Mouse (Mus musculus) intestine, embryonic 15.5 days (tissue): ENCODE measurements at regions not wholly inside any gene's neighbourhood (a gene's known extent, or its start where the extent isn't known, plus 50 kb on each side); places are given as distances from the start of the nearest gene placed in this dataset.

Experiments used
- ATAC-seq: fragments of 200-750 bp; cut with Nextera tagmentation; 2 replicates; pipeline ENCODE4 v1.8.0; 2017; ENCODE audit warnings: moderate TSS enrichment, moderate library complexity
- H3K27ac ChIP-seq: fragments of 300-500 bp; sonication (generic); 2 replicates; pipeline ENCODE4 v1.5.1; 2015; ENCODE audit warnings: mild to moderate bottlenecking, inconsistent platforms
- H3K27me3 ChIP-seq: fragments of 300-500 bp; sonication (generic); replicated peaks from 2 replicates; pipeline ENCODE4 v1.6.1; 2015; ENCODE audit warnings: inconsistent platforms
- H3K36me3 ChIP-seq: fragments of 300-500 bp; sonication (generic); 2 replicates; pipeline ENCODE4 v1.6.1; 2015; ENCODE audit warnings: inconsistent platforms
- H3K4me1 ChIP-seq: fragments of 300-500 bp; sonication (generic); replicated peaks from 2 replicates; pipeline ENCODE4 v1.6.1; 2015; ENCODE audit warnings: inconsistent platforms
- H3K4me2 ChIP-seq: fragments of 300-500 bp; sonication (generic); replicated peaks from 2 replicates; pipeline ENCODE4 v1.6.1; 2015; ENCODE audit warnings: mild to moderate bottlenecking, inconsistent platforms
- H3K4me3 ChIP-seq: fragments of 300-500 bp; sonication (generic); replicated peaks from 2 replicates; pipeline ENCODE4 v1.5.1; 2015; ENCODE audit warnings: inconsistent platforms
- H3K9ac ChIP-seq: fragments of 300-500 bp; sonication (generic); 2 replicates; pipeline ENCODE4 v1.6.1; 2015; ENCODE audit warnings: inconsistent platforms
- H3K9me3 ChIP-seq: fragments of 300-500 bp; sonication (generic); 2 replicates; pipeline ENCODE4 v1.6.1; 2016; ENCODE audit warnings: inconsistent platforms
- WGBS: fragments of 180-500 bp; shearing (Covaris S2); methylation state at CpG from one replicate; pipeline ENCODE4 v1.1.7; 2015; 5-methylcytosine and 5-hydroxymethylcytosine counted together

GRCm38 (mm10) chr4:82056671-82057070 is 614.1 kb upstream of the Mpdz start:
- H3K4me2 ChIP-seq: no peak overlapping the region
- no peak for ATAC-seq
- H3K4me1 ChIP-seq: no peaks in the 10 kb centered on the region
- no peaks in the 10 kb centered on the region for H3K36me3 ChIP-seq
- H3K27ac ChIP-seq: no peak overlapping the region
- H3K9ac ChIP-seq: no peak overlapping the region
- H3K9me3 ChIP-seq: no peaks in the 10 kb centered on the region
- WGBS: 100% methylated on average over 1 of the region's 1 CpGs
- no peaks in the 10 kb centered on the region for H3K27me3 ChIP-seq
- H3K4me3 ChIP-seq: no peak overlapping the region

GRCm38 (mm10) chr4:82048171-82048570 is 605.6 kb upstream of the Mpdz start:
- WGBS: 92% methylated on average over 2 of the region's 2 CpGs

GRCm38 (mm10) chr4:82037473-82037872 is 594.9 kb upstream of the Mpdz start:
- WGBS: 81% methylated on average over 1 of the region's 1 CpGs
- H3K4me3 ChIP-seq: no peak overlapping the region
- H3K4me1 ChIP-seq: no peaks in the 10 kb centered on the region
- H3K9me3 ChIP-seq: no peaks in the 10 kb centered on the region
- H3K36me3 ChIP-seq: no peaks in the 10 kb centered on the region
- no peak overlapping the region for H3K9ac ChIP-seq
- ATAC-seq: no peak
- no peak overlapping the region for H3K27ac ChIP-seq
- no peak overlapping the region for H3K4me2 ChIP-seq
- H3K27me3 ChIP-seq: no peaks in the 10 kb centered on the region

More at GRCm38 (mm10) chr4:82048171-82048570, 605.6 kb upstream of the Mpdz start:
- Histone ChIP-seq H3K4me1 (no peaks in the 10 kb centered on the region), H3K4me3 (no peak overlapping the region), H3K4me2 (no peak overlapping the region), H3K27me3 (no peaks in the 10 kb centered on the region), H3K36me3 (no peaks in the 10 kb centered on the region), H3K9me3 (no peaks in the 10 kb centered on the region), H3K27ac (no peak overlapping the region), H3K9ac (no peak overlapping the region)
- ATAC-seq: no peak

DNA sequence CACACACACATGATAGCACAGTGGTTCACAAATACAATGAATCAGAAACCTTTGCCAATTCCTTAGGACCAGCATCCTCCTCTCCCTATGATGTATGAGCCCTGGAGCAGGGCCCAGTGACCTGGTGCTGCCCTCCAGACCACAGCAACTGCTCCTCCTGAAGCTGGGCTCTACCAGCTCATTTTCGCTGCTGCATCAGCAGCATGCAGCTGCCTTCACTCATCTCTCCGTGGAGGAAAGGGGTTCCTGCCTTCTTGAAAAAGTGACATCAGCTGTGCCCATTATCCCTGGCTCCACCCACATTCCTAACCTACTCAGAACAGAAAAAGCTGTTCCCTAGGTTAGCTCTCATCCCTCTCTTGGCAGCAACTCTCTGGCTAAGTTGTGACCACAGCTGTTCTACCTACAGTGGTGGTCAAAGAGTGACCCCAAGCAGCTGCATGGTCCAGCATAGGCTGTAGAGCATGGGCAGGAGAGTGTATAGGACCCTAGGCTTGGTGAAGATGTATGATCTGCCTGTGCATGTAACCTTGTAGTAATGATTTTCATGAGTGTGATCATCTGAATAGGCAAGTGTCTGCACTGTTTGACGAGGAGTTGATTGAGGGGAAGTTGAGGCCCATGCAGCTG is 592.6 kb upstream of the Mpdz start:
- Histone ChIP-seq H3K4me1 (no peaks in the 10 kb centered on the region), H3K9me3 (no peaks in the 10 kb centered on the region), H3K27ac (no peak overlapping the region), H3K27me3 (no peaks in the 10 kb centered on the region), H3K36me3 (no peaks in the 10 kb centered on the region), H3K9ac (no peak overlapping the region), H3K4me3 (no peak overlapping the region), H3K4me2 (no peak overlapping the region)
- ATAC-seq: 0 out of 2 replicates have a peak, but pooled peaks have one; percentile 17
- 36% methylated on average over 3 of the region's 3 CpGs for WGBS

- Histone ChIP-seq H3K9ac (no peak overlapping the region), H3K4me2 (no peak overlapping the region), H3K27me3 (no peaks in the 10 kb centered on the region), H3K36me3 (no peaks in the 10 kb centered on the region), H3K9me3 (no peaks in the 10 kb centered on the region), H3K4me3 (no peak overlapping the region), H3K4me1 (no peaks in the 10 kb centered on the region), H3K27ac (no peak overlapping the region)
- 87% methylated on average over 9 of the region's 9 CpGs for WGBS
- ATAC-seq: no peak
Measured at GRCm38 (mm10) chr4:82029237-82029636, 586.6 kb upstream of the Mpdz start.

DNA sequence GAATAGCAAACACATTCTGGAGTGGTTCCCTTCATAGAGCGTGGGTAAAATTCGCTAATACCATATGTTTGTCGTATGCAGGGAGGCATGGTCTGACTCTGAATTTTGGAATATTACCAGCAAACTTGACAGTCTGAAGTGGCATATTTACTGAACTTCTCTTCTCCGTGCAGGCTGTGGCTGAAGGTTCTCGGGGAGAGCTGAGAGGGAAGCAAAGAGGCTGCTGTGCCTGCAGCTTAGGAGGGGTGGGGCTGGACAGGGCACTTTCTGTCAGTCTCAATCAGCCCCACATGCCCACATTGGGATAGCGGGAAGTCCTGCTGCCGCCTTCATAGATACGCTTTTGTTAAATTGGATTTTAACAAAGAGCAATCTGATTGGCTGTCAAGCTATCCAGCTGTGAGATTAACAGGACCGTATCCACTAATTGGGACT is 584.8 kb upstream of the Mpdz start:
- Histone ChIP-seq H3K36me3 (no peaks in the 10 kb centered on the region), H3K9me3 (no peaks in the 10 kb centered on the region), H3K27ac (no peak overlapping the region), H3K4me1 (no peaks in the 10 kb centered on the region), H3K27me3 (no peaks in the 10 kb centered on the region), H3K4me2 (no peak overlapping the region), H3K4me3 (no peak overlapping the region), H3K9ac (no peak overlapping the region)
- WGBS: 58% methylated on average over 9 of the region's 9 CpGs
- peak; percentile 53; the same call in 1 of the 2 replicates for ATAC-seq

DNA sequence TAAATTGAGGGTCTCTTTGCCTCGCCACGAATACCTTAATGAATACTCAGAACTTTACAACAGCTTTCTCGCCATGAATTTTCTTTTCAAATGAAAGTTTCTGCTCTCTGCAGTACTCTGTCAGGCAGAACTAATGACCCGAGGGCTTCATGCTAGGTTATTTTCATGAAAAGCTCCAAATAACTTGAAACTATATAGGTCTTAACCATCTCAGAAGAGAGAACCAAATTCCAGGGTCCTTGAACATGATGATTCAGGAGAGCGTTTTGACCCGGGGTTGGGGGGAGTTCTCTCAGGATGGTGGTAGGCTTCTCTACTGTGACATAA is 558.8 kb upstream of the Mpdz start:
- Histone ChIP-seq H3K27ac (no peak overlapping the region), H3K9ac (no peak overlapping the region), H3K27me3 (no peaks in the 10 kb centered on the region), H3K4me1 (no peaks in the 10 kb centered on the region), H3K36me3 (no peaks in the 10 kb centered on the region), H3K4me3 (no peak overlapping the region), H3K4me2 (no peak overlapping the region), H3K9me3 (no peaks in the 10 kb centered on the region)
- 78% methylated on average over 6 of the region's 6 CpGs for WGBS
- ATAC-seq: no peak

- Histone ChIP-seq H3K27ac (no peak overlapping the region), H3K4me1 (no peaks in the 10 kb centered on the region), H3K27me3 (no peaks in the 10 kb centered on the region), H3K4me3 (no peak overlapping the region), H3K4me2 (no peak overlapping the region), H3K9ac (no peak overlapping the region), H3K36me3 (no peaks in the 10 kb centered on the region), H3K9me3 (no peaks in the 10 kb centered on the region)
- WGBS: 77% methylated on average over 19 of the region's 19 CpGs
- no peak for ATAC-seq
Measured at GRCm38 (mm10) chr4:82000590-82001405, 558.2 kb upstream of the Mpdz start.

DNA sequence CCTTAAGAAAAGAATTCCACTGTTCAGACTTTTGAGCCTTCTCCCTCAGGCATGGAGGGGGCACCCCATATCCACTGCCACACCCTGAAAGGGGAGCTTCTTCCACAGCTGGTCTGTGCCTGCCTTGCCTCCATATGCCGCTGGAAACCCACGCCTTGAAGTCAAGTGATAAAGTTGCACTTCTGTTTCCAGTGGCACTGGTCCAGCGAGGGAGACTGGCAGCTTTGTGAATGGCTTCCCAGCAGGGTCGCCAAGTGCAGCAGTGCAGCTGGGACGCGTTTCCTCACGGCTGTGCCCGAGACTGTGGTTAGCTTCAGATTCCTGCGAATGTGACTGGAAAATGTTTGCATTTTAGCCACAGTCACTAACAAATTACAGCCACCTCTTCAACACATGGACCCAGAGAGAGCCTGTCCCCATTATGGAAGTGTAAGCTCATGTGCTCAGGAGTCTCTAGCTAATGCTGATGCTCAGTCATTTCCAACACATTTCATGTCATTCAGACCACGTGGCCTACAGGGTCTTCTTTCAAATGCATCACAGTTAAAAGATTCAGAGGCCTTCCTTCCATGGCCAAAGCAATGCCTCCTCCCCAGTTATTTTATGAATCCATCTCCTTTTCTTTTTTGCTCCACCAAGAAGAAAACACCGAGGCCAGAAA is 557.2 kb upstream of the Mpdz start:
- H3K27ac ChIP-seq: no peak overlapping the region

GRCm38 (mm10) chr4:81999093-81999492 is 556.5 kb upstream of the Mpdz start:
- WGBS: 84% methylated on average over 3 of the region's 3 CpGs

More for the DNA sequence above, 557.2 kb upstream of the Mpdz start:
- ATAC-seq: no peak
- H3K36me3 ChIP-seq: no peaks in the 10 kb centered on the region
- no peaks in the 10 kb centered on the region for H3K4me1 ChIP-seq
- no peaks in the 10 kb centered on the region for H3K27me3 ChIP-seq
- no peak overlapping the region for H3K4me3 ChIP-seq
- 49% methylated on average over 11 of the region's 11 CpGs for WGBS
- no peak overlapping the region for H3K9ac ChIP-seq
- H3K4me2 ChIP-seq: no peak overlapping the region
- no peaks in the 10 kb centered on the region for H3K9me3 ChIP-seq

DNA sequence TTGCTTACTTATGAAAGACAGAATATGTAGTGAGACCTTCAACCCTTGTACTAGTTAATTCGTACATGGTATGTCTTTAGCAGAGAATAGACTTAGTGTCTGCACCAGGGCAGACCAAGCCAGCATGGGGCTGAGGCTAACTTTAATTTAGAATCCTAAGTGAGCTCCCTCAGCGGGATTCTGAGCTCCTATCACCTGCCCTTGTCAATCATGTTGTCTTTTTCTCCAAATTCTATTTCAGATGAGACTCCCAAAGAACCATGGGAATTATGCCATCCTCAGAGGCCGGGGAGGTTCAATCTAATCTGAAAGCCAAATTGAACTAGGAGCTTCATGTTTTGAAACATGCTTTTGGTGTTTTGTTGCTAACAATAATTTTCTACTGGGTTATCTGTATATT is 553.8 kb upstream of the Mpdz start:
- ATAC-seq: no peak
- Histone ChIP-seq H3K36me3 (no peaks in the 10 kb centered on the region), H3K9me3 (no peaks in the 10 kb centered on the region), H3K4me2 (no peak overlapping the region), H3K4me1 (no peaks in the 10 kb centered on the region), H3K9ac (no peak overlapping the region), H3K27me3 (no peaks in the 10 kb centered on the region), H3K27ac (no peak overlapping the region), H3K4me3 (no peak overlapping the region)
- 81% methylated on average over 3 of the region's 3 CpGs for whole genome bisulfite sequencing

More at GRCm38 (mm10) chr4:81999093-81999492, 556.5 kb upstream of the Mpdz start:
- H3K4me1 ChIP-seq: no peaks in the 10 kb centered on the region
- no peaks in the 10 kb centered on the region for H3K27me3 ChIP-seq
- H3K27ac ChIP-seq: no peak overlapping the region
- H3K9ac ChIP-seq: no peak overlapping the region
- H3K36me3 ChIP-seq: no peaks in the 10 kb centered on the region
- no peaks in the 10 kb centered on the region for H3K9me3 ChIP-seq
- H3K4me2 ChIP-seq: no peak overlapping the region
- ATAC-seq: no peak
- no peak overlapping the region for H3K4me3 ChIP-seq

- ATAC-seq: peak; percentile 88
- WGBS: 70% methylated on average over 3 of the region's 3 CpGs
- Histone ChIP-seq H3K4me3 (no peak overlapping the region), H3K4me1 (no peaks in the 10 kb centered on the region), H3K4me2 (no peak overlapping the region), H3K9ac (no peak overlapping the region), H3K9me3 (no peaks in the 10 kb centered on the region), H3K27me3 (no peaks in the 10 kb centered on the region), H3K27ac (no peak overlapping the region), H3K36me3 (no peaks in the 10 kb centered on the region)
Measured at GRCm38 (mm10) chr4:81995243-81995642, 552.6 kb upstream of the Mpdz start.
